Mouse (Mus musculus) spleen, embryonic (tissue): ENCODE measurements around the gene Gm3952.

Experiments used
- CTCF ChIA-PET: fragments of 350-600 bp; sonication (Branson Sonifier 250); formaldehyde crosslinking; loops from one replicate; lab custom pipeline; 2022; lab: Charles Lee

The Gm3952 gene

DNA sequence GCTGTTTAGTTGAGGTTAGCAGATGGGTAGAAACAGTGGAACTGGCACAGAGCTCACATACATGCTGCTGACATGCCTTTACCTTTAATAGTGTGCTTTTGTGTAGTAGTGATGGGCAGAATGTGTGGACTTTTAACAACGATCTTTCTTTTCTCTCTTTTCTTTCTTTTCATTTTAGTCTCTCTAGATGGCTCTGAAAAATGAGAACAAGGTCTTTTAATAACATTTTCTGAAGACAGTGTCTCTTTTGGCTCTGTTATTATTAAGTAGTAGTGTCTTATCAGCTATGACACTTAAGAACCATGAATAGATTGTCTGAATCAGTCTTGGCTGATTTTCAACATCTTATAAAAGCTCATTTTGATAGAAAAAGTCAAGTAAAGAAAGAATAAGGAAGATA, at the start of gene Gm3952:
Gene Gm3952 (minus strand): TSS at position 101 of the 400 bp plus-strand sequence.
- CTCF ChIA-PET, result no interaction called here

DNA sequence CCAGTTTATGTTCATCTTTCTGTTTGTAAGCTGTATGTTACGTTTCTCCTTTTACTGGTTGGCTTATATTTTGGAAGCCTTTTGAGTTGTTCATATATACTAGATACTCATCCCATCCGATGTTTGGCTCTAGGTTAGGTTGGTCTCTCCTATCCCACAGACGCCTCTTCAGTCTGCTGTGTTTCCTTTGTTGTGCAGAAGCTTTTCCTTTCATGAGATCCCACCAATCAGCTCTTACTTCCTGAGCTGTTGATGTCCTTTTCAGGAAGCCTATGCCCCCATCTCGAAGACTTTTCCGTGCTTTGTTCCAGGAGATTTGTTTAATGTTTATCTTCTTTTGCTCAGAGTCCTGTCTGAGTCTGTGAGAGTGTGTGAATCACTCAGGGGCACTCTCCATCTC, 45.3 kb upstream of the Gm3952 start:
- CTCF ChIA-PET, result no interaction called here

DNA sequence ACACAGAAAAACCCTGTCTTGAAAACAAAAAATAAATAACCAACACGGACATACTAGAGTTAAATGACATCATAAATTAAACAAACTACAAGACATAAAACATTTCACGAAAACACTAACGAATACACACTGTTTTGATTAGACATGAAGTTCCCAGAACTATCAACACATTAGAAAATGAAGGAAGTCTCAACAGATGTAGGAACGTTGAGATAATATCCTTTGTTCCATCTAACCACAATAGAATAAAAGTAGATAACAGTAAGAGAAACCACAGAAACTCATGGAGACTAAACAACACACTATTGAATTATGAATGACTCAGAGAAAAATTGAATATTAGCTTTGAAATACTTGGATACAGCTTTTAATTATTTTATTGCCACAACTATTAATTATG, 14.0 kb upstream of the Gm3952 start:
- CTCF ChIA-PET, result no interaction called here

DNA sequence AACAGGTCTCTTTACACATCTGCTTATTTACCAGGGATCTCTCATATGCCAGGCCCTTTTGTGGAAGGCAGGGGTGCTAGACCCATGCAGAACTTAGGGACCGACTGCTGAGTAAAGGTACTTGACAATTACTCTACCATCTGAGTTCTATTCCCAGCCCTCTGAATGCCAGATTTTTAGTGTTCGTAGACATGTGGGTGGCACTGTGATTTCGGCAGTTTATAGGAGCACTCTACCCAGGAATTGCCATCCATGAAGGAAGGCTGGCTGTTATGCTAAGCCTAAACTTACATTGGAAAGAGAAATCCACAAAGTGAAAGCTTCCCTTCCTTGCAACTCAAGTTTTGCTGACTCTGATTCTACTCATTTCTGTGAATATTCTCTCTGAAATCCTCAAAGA, 62.8 kb downstream of the Gm3952 start:
- CTCF ChIA-PET, result no interaction called here

GRCm38 (mm10) chr8:128734118-128734517, 64.4 kb downstream of the Gm3952 start:
- CTCF ChIA-PET, result no interaction called here

- CTCF ChIA-PET, result no interaction called here
Measured at GRCm38 (mm10) chr8:128732254-128732653, 66.2 kb downstream of the Gm3952 start.

DNA sequence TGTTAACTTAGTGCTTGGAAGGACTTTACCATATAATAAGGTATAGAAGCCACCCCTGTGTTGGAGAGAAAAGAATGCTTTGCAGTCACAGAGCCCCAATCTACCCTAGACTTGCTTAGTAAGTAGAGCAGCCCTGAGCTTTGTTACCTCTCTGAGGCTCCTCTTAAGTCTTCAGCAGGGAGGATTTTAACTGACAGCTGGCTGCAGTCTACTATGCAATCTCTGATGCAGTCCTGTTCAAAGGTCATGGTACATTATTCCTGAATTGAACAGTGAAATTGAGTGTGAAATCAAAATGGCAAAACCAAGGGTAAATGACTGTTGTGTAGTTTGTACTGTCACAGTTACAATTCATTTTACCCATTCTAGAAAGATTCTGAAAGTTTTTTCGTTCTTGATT, 71.3 kb downstream of the Gm3952 start:
- CTCF ChIA-PET, result interaction anchor here (0.9 kb wide), 1 partner anchor 1152 kb away, joined by 4 read pairs; no protein-coding TSS in a partner anchor

DNA sequence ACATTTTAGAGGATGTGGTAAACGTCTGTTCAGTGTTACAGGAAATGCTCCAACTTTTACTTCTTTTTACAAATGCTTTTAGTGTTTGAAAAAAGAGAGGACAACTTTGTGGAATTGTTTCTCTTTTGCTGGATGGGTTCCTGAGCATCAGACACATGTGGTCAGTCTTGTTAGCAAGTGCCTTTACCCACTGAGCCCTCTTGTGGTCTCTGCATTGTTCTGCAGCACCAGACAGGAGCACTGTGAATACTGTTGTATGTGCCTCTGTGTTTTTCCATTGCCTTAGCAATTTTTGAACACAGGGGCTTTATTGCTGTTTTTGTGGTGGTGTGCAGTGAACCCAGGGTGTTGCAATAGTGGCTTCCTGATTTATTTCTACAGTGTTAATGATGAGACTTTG, 73.7 kb downstream of the Gm3952 start:
- CTCF ChIA-PET, result no interaction called here

GRCm38 (mm10) chr8:128716184-128716583, 82.3 kb downstream of the Gm3952 start:
- CTCF ChIA-PET, result no interaction called here

DNA sequence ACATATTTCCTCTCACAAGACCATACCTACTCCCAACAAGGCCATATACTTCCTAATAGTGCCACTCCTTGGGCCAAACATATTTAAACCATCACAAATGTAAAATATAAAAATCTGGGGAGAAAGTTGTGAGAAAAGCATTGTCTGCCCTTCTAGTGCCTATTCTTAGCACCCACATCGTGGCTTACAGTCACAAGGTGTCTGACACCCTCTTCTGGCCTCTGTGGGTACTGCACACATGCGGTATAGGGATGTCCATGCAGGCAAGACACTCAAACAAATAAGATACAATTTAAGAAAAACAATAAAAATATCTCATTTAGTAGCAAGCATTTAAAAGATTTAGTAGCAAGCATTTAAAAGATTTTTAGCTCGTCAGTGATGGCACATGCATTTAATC, 89.2 kb downstream of the Gm3952 start:
- CTCF ChIA-PET, result interaction anchor here (0.6 kb wide), 1 partner anchor 1285 kb away, joined by 3 read pairs; no protein-coding TSS in a partner anchor

- CTCF ChIA-PET, result interaction anchor here (0.6 kb wide), 1 partner anchor 8 kb away, joined by 5 read pairs; no protein-coding TSS in a partner anchor
Measured at GRCm38 (mm10) chr8:128704836-128705235, 93.7 kb downstream of the Gm3952 start.

DNA sequence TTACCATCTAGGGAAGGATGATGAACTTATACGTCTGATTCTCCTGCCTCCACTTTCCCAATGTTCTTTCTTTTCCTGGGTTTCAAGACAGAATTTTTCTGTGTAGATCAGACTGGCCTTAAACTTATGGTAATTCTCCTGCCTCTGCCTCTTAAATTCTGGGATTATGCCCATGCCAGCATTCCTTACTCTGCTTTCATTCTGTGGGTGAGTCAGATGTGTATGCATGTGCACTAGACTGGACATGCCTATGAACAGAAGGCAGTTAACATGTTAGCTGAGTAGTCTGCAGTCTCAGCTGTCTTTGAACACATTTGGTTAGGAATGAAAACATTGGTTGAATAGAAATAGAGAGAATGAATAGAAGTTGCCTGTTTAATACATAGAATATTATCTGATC, 94.1 kb downstream of the Gm3952 start:
- CTCF ChIA-PET, result no interaction called here

- CTCF ChIA-PET, result no interaction called here
Measured at GRCm38 (mm10) chr8:128697945-128698344, 100.5 kb downstream of the Gm3952 start.

DNA sequence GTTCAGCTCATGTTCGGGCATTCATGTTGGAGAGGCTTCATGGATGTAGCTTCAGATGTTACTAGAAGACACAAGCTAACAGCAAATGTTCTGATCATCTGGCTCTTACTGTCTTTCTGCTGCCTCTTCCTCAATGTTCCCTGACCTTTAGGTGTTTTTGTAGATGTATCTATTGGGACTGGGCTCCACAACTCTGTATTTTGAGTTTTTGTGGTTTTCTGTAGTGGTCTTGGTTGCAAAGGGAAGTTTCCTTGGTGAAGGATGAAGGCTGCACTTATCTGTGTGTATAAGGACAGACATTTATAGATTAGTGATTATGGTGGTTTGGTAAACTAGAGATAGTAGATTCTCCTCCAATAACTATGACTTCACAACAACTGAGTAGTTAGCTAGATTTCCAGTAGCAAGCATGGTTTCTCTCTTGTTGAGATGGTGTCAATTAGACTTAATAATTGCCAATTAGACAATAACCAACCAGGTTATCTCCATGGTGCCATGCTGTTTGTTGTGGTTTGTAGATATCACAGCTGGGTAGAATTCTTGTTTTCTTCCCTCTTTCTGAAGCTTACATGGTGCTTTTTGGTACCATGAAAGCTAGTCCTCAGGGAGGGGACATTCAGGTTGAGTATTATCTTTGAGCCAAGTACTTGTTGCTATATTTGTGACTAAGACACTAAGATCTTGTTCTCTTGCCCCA, 101.6 kb downstream of the Gm3952 start:
- CTCF ChIA-PET, result interaction anchor here (0.7 kb wide), 1 partner anchor 8 kb away, joined by 5 read pairs; no protein-coding TSS in a partner anchor
